Mouse (Mus musculus): Measurements from ENCODE around the gene Rsf1.

DNA sequence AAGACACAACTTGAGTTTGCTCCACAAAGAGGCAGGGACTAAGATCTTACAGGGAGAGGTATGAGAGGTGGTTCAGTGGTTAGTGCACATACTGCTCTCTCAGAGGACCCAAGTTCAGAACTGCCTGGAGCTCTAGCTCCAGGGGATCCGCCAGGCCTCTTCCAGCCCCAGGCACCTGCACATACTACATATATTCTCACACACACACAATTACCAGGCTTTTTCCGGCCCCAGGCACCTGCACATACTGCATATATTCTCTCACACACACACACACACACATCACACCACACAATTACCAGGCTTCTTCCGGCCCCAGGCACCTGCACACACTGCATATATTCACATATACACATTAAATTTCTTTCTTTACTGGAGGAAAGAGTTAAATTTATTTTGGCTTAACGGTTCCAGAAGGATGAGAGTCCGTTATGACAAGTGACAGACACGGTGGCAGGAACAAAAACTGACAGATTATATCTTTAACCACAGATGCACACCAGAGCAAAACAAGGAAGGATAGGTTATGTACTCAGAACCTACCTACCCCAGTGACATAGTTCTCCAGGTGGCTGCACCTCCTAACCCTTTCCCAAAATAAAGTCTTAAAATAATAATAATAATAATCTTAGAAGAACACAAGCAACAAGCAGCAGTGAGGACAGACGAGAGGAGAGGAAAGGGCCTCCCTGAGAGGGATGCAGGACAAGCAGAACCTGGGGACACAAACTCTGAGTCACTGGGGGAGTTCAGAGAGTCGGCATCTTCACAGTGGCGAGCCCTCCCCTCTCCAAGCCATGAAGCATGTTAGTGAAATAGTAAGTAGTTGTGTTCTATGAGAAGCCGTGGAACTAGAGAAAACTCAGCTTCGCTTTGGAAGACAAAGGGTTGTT is 144.2 kb downstream of the Rsf1 start:
- no peak for TF ChIP-seq CEBPB (IDR thresholded peaks at IDR 0.05; ENCODE audit: low read depth)
- no peak for TF ChIP-seq CTCF (IDR thresholded peaks at IDR 0.05; ENCODE audit: control insufficient read depth, insufficient read depth, insufficient read length)
- TF ChIP-seq MAX (IDR thresholded peaks at IDR 0.05), result no peak
- TF ChIP-seq MYOD1 (IDR thresholded peaks at IDR 0.05; ENCODE audit: control insufficient read depth, insufficient read length, low read depth), result no peak
- TF ChIP-seq USF1 (IDR thresholded peaks at IDR 0.05; ENCODE audit: low read depth), result no peak
